Mouse (Mus musculus): ENCODE measurements around the gene Lsg1. TPM values are rescaled to one million over a fixed set of nuclear protein-coding genes. Genes with fewer than 3 reads are reported as not detected.

Gene Lsg1
- polyA plus RNA-seq, 1 experiment from 2014 or later: 69.7 TPM

DNA sequence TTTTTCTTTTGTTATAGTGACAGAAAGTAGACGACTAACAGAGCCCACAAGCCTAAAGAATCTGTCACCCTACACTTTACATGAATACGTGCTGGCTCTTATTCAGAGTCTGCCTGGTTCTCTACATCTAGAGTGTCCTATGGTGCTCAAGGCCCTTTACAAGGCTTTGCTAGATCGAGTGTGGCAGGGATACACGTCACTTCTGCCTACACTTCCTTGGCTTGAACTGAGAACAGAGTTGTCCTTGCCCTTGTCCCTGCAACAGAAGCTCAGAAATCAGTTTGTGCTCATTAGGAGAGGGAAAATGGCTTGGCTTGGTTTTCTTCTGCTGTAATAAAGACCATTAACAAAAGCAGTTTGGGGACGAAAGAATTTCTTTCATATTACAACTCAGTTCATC lies 23.9 kb upstream of the Lsg1 start:
- no peaks in the 10 kb centered on the region for H3K9me3 ChIP-seq (replicated peaks)
- peaks cover 17% of the 10 kb centered on the region for H3K4me1 ChIP-seq
- H3K36me3 ChIP-seq (ENCODE audit: poor library complexity, severe bottlenecking): no peaks in the 10 kb centered on the region
- H3K4me3 ChIP-seq: no peak overlapping the region
- no peak for ATAC-seq
- H3K4me2 ChIP-seq: no peak overlapping the region
- H3K27ac ChIP-seq: no peak overlapping the region
- no peak overlapping the region for H3K9ac ChIP-seq
- 77% methylated on average over 5 of the region's 5 CpGs for WGBS
- H3K27me3 ChIP-seq: no peaks in the 10 kb centered on the region

DNA sequence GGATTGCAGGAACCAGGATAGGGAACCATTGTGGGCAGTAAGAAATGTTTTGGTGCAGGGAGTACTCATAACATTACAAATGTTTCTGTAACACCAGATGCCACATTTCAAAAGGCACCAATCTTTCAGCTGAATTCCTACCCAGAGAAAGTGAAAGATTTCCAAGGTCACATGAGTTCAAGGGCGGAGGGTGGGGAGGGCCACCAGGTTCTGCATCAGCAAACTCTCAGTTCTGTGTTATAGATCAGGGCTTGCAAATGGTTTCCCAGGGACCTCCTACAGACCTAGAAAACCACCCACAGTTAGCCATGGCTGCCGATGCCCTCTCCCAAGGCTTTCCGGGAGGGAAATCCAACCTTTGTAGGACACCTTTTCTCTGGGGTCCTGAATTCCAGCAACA lies 20.5 kb upstream of the Lsg1 start:
- WGBS: 84% methylated on average over 3 of the region's 3 CpGs
- 0 out of 2 replicates have a peak, but pooled peaks cover 4% of the 10 kb centered on the region for H3K4me1 ChIP-seq
- no peak for ATAC-seq
- no peak overlapping the region for H3K4me3 ChIP-seq
- H3K9me3 ChIP-seq (replicated peaks): no peaks in the 10 kb centered on the region
- no peak overlapping the region for H3K9ac ChIP-seq
- H3K27me3 ChIP-seq: 0 out of 2 replicates have a peak, but pooled peaks cover 6% of the 10 kb centered on the region
- H3K36me3 ChIP-seq (ENCODE audit: poor library complexity, severe bottlenecking): no peaks in the 10 kb centered on the region
- no peak overlapping the region for H3K27ac ChIP-seq
- no peak overlapping the region for H3K4me2 ChIP-seq

DNA sequence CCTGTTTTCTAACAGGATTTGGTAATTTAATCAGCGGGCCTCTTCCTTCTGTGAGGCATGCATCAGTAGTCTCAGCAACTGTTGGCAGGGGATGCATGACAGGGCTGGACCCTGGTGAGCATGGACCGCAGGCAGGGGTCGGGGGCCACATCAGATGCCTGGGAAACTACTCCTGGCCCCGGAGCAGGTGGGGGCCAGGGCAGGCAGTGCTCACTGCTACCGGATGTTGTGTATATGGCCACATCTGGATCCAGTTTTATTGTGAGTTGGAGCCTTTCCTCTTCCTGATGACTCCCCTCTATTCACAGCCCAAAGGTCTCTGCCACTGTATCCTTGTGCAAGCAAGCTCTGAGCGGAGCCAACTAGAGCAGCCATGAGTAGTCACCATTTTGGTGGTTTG lies 18.1 kb upstream of the Lsg1 start:
- no peak overlapping the region for H3K4me3 ChIP-seq
- H3K4me1 ChIP-seq: peaks cover 22% of the 10 kb centered on the region
- H3K4me2 ChIP-seq: no peak overlapping the region
- ATAC-seq: no peak
- H3K27me3 ChIP-seq: peaks cover 27% of the 10 kb centered on the region
- no peaks in the 10 kb centered on the region; the same call in 1 of the 2 replicates for H3K9me3 ChIP-seq (replicated peaks)
- H3K36me3 ChIP-seq (ENCODE audit: poor library complexity, severe bottlenecking): no peaks in the 10 kb centered on the region
- whole genome bisulfite sequencing: 80% methylated on average over 6 of the region's 6 CpGs
- no peak overlapping the region for H3K9ac ChIP-seq
- H3K27ac ChIP-seq: no peak overlapping the region

DNA sequence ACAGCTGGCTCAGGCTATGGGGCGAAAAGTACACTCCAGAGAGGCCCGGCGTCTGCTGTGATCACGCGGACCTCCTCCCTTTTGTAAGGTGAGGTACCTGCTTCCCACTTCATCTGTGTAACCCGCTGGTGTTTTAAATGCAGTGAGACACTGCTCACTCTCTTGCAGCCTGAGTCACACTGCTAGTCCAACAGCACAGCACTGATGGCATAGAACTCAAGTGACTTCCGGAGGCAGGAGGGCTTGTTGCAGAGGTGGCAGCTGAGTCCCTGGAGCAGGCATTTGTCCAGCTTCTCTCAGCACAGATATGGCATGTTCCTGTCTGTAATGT lies 17.4 kb upstream of the Lsg1 start:
- Histone ChIP-seq H3K9me3 (replicated peaks) (no peaks in the 10 kb centered on the region; the same call in 1 of the 2 replicates), H3K4me3 (no peak overlapping the region), H3K4me2 (no peak overlapping the region), H3K27ac (no peak overlapping the region), H3K4me1 (peaks cover 30% of the 10 kb centered on the region), H3K27me3 (peaks cover 34% of the 10 kb centered on the region), H3K36me3 (ENCODE audit: poor library complexity, severe bottlenecking) (no peaks in the 10 kb centered on the region), H3K9ac (no peak overlapping the region)
- ATAC-seq: no peak
- WGBS: 75% methylated on average over 7 of the region's 7 CpGs

GRCm38 (mm10) chr16:30604061-30604806 lies 16.8 kb upstream of the Lsg1 start:
- Histone ChIP-seq H3K9me3 (replicated peaks) (no peaks in the 10 kb centered on the region; the same call in 1 of the 2 replicates), H3K27me3 (peaks cover 38% of the 10 kb centered on the region), H3K9ac (no peak overlapping the region), H3K36me3 (ENCODE audit: poor library complexity, severe bottlenecking) (no peaks in the 10 kb centered on the region), H3K4me2 (no peak overlapping the region), H3K27ac (no peak overlapping the region), H3K4me3 (no peak overlapping the region), H3K4me1 (peaks cover 35% of the 10 kb centered on the region)
- 83% methylated on average over 16 of the region's 16 CpGs for WGBS
- no peak for ATAC-seq

DNA sequence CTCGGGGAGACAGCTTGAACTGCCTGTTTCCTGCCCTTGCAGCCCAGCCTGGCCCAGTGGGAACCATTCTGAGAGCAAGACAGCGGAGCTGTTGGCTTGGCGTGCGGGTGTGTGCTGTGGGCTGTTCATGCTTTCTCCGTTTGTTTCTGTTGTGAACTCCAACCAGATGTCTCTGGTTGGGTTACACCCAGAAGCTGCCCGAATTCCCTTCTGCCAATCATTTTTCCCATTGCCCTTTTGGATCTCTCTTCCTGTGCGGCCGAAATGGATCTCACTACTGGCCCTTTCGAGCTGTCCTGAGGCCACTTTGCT lies 16.1 kb upstream of the Lsg1 start:
- Histone ChIP-seq H3K4me2 (no peak overlapping the region), H3K9me3 (replicated peaks) (no peaks in the 10 kb centered on the region; the same call in 1 of the 2 replicates), H3K27me3 (peaks cover 42% of the 10 kb centered on the region), H3K27ac (no peak overlapping the region), H3K36me3 (ENCODE audit: poor library complexity, severe bottlenecking) (no peaks in the 10 kb centered on the region), H3K4me1 (peaks cover 36% of the 10 kb centered on the region), H3K4me3 (no peak overlapping the region), H3K9ac (peak overlapping the region; percentile 30; the same call in 1 of the 2 replicates)
- no peak for ATAC-seq
- 71% methylated on average over 9 of the region's 9 CpGs for WGBS

- Histone ChIP-seq H3K4me1 (peaks cover 36% of the 10 kb centered on the region), H3K27ac (no peak overlapping the region; the same call in 1 of the 2 replicates), H3K9ac (peak overlapping the region; percentile 30; the same call in 1 of the 2 replicates), H3K9me3 (replicated peaks) (no peaks in the 10 kb centered on the region; the same call in 1 of the 2 replicates), H3K4me3 (no peak overlapping the region), H3K36me3 (ENCODE audit: poor library complexity, severe bottlenecking) (no peaks in the 10 kb centered on the region), H3K4me2 (0 out of 2 replicates have a peak overlapping the region, but pooled peaks have one; percentile 14), H3K27me3 (peaks cover 45% of the 10 kb centered on the region)
- no peak for ATAC-seq
- 34% methylated on average over 18 of the region's 18 CpGs for WGBS
Measured at GRCm38 (mm10) chr16:30602684-30603530, 15.5 kb upstream of the Lsg1 start.

- 24% methylated on average over 7 of the region's 7 CpGs for WGBS
- Histone ChIP-seq H3K27me3 (peaks cover 54% of the 10 kb centered on the region), H3K27ac (no peak overlapping the region), H3K9ac (no peak overlapping the region), H3K36me3 (ENCODE audit: poor library complexity, severe bottlenecking) (no peaks in the 10 kb centered on the region), H3K4me1 (peaks cover 42% of the 10 kb centered on the region), H3K9me3 (replicated peaks) (no peaks in the 10 kb centered on the region; the same call in 1 of the 2 replicates), H3K4me3 (peak overlapping the region; percentile 60; the same call in 1 of the 2 replicates), H3K4me2 (peak overlapping the region; percentile 96)
- no peak for ATAC-seq
Measured at GRCm38 (mm10) chr16:30601946-30602345, 14.6 kb upstream of the Lsg1 start.

DNA sequence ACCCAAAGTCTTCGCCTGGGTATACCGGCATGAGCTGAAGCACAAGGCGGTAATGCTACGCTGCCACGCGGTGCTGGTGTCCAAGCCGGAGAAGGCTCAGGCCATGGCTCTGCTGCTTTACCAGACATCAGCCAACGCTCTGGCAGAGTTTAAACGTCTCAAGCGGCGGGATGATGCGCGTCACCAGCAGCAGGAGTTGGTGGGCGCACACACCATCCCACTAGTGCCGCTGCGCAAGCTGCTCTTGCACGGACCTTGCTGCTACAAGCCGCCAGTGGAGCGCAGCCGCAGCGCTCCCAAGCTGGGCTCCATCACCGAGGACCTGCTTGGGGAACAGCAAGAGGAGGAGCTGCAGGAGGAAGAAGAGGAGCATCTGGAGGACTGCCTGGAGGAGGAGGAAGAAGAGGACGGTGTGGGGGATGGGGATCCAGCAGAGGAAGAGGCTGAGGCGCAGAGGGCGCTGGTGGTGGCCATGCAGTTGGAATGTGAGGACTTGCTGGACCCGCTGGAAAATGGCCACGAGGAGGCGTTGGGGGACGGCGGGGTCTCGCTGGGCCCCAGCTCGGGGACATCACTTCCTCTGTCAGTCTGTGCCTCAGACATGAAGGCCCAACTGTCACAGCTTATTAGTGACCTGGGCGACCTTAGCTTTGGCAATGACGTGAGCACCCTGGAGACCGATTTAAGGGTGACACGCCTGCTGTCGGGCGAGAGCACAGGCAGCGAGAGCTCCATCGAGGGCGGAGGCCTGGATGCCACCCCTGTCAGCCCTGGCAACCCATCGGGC lies 13.8 kb upstream of the Lsg1 start:
- WGBS: 10% methylated on average over 42 of the region's 42 CpGs
- no peak overlapping the region for H3K27ac ChIP-seq
- no peak for ATAC-seq
- H3K27me3 ChIP-seq: peaks cover 54% of the 10 kb centered on the region
- peak overlapping the region; percentile 60 for H3K4me3 ChIP-seq
- H3K36me3 ChIP-seq (ENCODE audit: poor library complexity, severe bottlenecking): no peaks in the 10 kb centered on the region
- peak overlapping the region; percentile 70 for H3K9ac ChIP-seq
- H3K9me3 ChIP-seq (replicated peaks): no peaks in the 10 kb centered on the region; the same call in 1 of the 2 replicates
- H3K4me2 ChIP-seq: peak overlapping the region; percentile 96
- H3K4me1 ChIP-seq: peaks cover 48% of the 10 kb centered on the region

DNA sequence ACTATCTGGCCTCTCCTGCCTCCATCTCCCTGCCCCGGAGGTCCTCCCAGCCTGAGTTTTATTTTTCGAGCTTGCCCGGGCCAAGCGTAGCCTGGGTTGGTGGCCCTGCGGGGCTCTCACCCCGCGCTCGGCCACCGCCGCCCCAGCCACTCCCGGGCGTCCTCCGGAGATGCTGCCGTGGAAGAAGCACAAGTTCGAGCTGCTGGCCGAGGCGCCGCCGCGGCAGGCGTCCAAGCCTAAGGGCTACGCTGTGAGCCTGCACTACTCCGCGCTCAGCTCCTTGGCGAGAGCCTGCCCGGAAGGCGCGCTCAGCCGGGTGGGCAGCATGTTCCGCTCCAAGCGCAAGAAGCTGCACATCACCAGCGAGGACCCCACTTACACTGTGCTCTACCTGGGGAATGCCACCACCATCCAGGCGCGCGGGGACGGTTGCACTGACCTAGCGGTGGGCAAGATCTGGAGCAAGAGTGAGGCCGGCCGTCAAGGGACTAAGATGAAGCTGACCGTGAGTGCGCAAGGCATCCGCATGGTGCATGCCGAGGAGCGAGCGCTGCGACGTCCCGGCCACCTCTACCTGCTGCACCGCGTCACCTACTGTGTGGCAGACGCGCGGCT lies 13.1 kb upstream of the Lsg1 start:
- no peaks in the 10 kb centered on the region for H3K36me3 ChIP-seq (ENCODE audit: poor library complexity, severe bottlenecking)
- peaks cover 57% of the 10 kb centered on the region for H3K27me3 ChIP-seq
- under 1% methylated on average over 52 of the region's 53 CpGs for WGBS
- H3K9me3 ChIP-seq (replicated peaks): no peaks in the 10 kb centered on the region; the same call in 1 of the 2 replicates
- peak overlapping the region; percentile 70 for H3K9ac ChIP-seq
- H3K27ac ChIP-seq: no peak overlapping the region
- peak overlapping the region; percentile 96 for H3K4me2 ChIP-seq
- H3K4me3 ChIP-seq: peak overlapping the region; percentile 60
- peak; percentile 19; the same call in 1 of the 2 replicates for ATAC-seq
- peaks cover 53% of the 10 kb centered on the region for H3K4me1 ChIP-seq

DNA sequence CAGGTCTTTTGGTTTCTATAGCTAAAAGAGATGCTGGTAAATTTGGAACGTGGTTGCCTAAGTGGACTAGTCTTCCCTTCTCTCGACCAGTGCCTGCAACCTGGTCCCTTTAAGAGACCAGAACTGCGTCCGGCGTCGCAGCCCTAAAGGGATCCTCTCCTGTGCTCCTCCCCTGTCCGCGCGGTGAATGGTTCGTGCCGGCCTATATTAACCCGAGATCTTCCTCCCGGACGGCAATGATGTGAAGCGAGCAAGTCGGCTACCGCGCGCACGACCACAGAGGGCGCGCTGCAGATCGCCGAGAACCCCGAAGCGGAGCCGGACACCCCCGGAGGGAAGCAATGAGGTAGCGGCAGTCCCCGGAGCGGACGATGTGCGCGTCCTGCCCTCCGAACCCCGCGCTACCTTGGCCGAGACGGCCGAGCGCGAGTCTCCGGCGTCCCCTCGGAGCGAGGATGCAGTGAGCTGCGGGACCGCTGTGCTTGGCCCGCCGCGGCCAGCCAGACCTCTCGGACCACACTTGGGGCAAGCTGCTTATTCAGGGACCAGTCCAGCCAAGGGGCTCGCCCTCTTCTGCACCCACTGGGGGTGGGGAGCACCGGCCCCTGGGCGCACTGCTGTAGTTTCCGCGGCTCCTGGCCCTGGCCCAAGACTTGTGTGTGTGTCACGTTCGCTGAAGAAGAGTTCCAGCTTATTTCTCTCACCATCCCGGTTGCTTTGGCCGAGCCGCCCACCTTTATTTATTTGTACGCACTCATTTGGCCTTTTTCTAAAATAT lies 12.3 kb upstream of the Lsg1 start, which contains the start of gene Fam43a:
Gene Fam43a, plus strand, starts transcription at position 233 of the 778 bp plus-strand sequence.
- WGBS: under 1% methylated on average over 62 of the region's 63 CpGs
- no peak within 1 kb of the TSS for H3K27ac ChIP-seq
- no peaks in the 10 kb centered on the region for H3K36me3 ChIP-seq (ENCODE audit: poor library complexity, severe bottlenecking)
- H3K4me2 ChIP-seq: peak within 1 kb of the TSS; percentile 96
- H3K9me3 ChIP-seq (replicated peaks): no peaks in the 10 kb centered on the region; the same call in 1 of the 2 replicates
- H3K9ac ChIP-seq: peak within 1 kb of the TSS; percentile 70
- ATAC-seq: peak; percentile 60
- peaks cover 66% of the 10 kb centered on the region for H3K27me3 ChIP-seq
- H3K4me1 ChIP-seq: peaks cover 51% of the 10 kb centered on the region
- H3K4me3 ChIP-seq: peak within 1 kb of the TSS; percentile 60

Measured in forebrain, embryonic 13.5 days (tissue).